Mouse (Mus musculus) heart, adult 8-10 months (tissue): ENCODE measurements around the gene Mien1. TPM values are rescaled to one million over a fixed set of nuclear protein-coding genes. Genes with fewer than 3 reads are reported as not detected.

Source experiments
- DNase-seq: peaks from one replicate; pipeline ENCODE4 v3.0.0; 2022; ENCODE audit warnings: low spot score
- total RNA-seq, 4 experiments: library from RNA; stranded (reverse); gene quantifications; 2 replicates each; pipeline ENCODE4 v1.2.4; 2022

Mien1 gene
- total RNA-seq, 4 experiments from 2014 or later = 66.9 to 78.4 (median 71.0) TPM

GRCm38 (mm10) chr11:98459860-98460259 lies 21.1 kb upstream of the Mien1 start:
- no peak for DNase-seq

GRCm38 (mm10) chr11:98459071-98459741 lies 20.4 kb upstream of the Mien1 start:
- no peak for DNase-seq

GRCm38 (mm10) chr11:98458121-98458990 lies 19.6 kb upstream of the Mien1 start:
- DNase-seq = no peak

DNA sequence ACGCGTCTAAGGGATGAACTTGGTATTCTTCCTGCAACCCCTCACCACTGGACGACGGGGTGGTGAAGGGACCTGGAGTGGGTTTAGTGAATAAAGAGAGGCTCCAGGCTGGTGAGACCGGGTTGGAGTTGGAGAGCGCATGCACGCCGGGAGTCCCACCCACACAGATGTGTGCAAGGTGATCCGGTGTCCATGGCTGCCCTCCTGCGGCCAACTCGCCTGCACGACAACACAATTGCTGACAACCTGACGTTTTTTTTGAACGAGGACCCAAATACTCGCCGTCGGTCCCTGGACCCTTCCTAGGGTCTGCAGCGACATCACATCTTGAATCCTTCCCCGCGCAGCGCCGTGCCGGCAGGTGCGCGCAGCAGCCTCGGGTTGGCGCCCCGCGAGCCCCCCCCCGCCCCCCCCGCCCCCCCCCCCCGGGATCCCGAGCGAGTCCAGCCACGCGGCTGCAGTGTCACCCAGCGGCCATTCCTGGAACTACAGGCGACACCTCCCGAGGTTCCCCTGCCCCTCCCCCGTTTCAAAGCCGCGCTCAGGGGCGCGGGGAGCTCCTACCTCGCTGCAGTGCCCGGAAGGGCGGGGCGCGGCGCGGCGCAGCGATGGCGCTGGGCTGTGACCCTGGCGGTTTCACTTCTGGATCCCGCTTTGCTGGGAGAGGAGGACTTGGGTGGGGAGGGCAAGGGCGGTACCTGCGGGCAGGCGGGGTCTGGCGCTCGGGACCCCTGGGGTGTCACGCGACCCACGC lies 18.8 kb upstream of the Mien1 start:
- peak; percentile 75 for DNase-seq

DNA sequence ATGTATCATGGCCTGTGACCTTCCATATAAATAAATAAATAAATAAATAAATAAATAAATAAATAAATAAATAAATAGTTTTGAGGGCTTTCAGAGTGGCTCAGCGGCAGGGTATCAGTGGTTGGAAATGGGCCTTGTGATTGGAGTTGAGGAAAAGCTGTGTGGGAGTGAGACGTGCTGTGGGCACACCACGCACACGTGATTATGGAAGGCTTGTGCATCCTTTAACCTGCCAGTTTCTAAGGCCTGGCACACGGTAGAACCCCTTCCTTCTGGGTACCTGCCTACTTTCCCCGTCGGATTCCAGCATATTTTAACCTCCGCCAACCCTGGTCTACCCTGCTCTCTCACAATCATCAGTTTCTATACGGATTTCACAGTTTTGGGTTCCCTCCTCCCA lies 18.2 kb upstream of the Mien1 start:
- no peak for DNase-seq

DNA sequence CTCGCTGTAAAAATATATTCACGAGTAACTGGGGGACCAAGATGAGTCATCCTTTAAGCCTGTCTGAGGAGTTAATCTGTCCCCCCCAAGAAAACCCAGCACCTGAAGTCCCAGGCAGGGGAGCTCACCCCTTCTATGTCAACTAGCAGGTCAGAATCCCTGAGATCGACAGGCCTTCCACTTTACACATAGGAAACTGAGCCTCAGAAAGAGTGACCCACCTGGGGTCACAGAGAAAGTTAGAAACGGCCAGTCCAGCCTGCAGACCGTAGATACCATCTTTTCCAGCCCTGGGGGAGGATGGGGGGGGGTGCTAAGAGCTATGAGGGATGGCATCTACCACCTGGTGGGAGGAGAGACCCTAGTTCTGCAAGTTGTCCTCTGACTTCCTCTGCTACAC lies 17.8 kb upstream of the Mien1 start:
- no peak for DNase-seq

DNA sequence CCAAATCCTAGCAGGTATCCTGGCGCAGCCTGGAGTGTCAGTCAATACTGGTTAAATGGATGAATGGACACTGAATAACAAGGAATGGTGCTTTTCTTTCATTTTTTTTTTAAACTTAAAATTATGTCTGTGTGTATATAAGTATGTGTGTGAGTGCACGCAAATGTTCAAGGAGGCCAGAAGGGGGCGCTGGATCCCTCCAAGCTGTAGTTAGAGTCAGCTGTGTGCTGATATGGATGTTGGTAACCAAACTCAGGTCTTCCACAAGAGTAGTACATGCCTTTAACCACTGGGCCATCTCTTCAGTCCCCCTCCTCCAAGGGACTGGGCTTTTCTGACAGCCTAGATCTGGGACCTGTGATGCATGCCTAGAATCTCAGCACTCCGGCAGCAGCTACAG lies 16.7 kb upstream of the Mien1 start:
- DNase-seq = no peak

- DNase-seq = no peak
These were observed 11.4 kb upstream of the Mien1 start for GRCm38 (mm10) chr11:98449921-98450771.

DNA sequence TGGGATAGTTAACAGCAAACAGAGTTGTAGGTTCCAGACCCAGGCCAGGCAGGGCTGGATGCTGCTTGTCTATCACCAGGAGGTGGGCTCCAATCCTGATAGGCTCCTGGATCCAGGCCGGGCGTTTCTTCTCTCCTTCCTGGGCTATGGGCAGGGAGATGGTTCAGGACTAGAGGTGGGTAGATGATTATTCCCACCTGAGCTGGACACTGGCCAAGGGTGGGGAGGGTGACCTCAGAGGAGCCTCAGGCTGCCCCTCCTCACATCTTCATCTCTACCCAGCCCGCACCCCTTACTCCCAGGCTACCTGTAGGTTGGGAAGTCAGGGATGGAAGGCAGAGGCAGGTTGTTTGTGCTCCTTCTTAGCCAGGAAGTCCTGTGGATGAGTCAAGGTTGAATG lies 10.6 kb upstream of the Mien1 start:
- DNase-seq = no peak

DNA sequence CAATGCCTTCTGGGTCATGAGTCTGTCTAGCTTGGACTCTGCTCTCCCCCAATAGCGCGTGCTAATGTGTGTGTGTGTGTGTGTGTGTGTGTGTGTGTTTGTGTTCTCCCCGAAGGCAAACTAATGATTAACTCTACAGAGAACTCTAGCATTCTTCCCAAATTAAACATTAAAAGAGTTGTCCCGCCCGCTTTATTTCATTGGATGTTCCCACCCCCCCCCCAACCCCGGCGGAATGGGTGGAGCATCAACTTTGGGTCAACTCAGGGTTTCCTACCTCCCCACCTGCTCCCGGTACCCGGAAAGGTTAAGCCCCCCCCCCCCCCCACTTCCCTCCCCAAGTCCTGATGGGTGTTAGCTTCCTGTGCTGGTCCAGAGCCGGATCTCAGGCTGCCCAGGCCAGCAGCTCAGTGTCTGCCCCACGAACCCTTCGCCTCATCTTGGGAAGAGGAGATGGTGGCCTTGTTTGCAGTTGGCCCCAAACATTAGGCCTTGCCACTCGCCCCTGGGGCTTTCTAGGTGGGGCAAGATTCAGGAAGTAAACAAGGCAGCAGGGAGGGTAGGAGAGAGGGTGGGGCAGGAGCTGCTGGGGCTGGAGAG lies 9.5 kb upstream of the Mien1 start:
- no peak for DNase-seq

DNA sequence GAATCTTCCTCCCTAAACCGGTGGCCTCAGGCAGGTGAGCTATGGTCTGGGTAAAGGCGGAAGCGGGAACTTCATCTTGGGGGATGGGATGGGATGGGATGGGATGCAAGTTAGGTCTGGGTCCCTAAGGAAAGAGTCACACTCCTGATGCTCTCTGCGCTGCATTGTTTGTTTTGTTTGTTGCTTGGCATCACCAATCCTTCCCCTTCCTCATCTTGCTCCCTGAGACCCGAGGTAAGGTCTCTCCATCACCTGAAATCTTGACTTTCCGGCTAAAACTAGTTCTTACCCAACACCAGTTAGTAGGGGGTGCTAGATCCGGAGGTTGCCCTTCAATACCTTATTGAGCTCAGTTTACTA lies 8.7 kb upstream of the Mien1 start:
- no peak for DNase-seq

DNA sequence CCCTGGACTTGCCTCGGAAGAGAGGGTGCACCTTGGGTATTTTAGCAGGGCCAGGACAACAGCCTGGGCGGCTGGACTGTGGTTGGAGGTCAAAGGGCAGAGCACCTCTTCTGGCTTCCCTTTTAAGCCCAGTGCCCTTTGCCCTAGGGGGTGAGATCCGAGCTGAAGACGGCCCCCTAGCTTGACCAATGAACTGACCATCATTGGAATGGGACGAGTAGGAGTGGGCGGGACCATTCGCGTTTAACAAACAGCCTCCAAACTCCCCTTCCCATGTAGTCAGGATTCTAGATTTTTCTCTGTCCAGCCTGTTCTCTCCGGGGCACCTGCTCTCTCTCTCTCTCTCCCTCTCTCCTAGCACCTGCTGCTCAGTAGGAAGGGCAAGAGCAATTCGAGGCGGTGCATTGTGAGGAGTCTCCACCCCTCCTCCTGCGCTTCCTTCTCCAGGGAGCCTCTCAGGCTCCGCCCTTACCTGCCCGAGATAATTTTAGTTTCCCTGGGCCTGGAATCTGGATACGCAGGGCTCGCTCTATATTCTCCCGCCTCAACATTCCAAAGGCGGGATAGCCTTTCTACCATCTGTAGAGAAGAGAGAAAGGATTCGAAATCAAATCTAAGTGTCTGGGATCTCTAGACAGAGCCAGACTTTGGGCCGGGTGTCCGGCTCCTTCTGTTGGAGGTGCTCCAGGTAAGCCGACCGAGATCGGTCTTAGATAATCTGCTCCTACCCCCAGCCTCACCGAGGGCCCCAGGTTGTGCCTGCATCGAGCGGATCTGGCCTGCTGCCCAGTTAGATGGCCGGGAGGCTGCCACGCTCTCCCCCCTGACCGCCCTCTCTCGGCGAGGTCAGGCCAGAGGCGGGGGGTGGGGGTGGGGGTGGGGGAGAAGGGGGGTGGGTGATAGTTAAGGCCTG lies 8.0 kb upstream of the Mien1 start:
- no peak for DNase-seq

DNA sequence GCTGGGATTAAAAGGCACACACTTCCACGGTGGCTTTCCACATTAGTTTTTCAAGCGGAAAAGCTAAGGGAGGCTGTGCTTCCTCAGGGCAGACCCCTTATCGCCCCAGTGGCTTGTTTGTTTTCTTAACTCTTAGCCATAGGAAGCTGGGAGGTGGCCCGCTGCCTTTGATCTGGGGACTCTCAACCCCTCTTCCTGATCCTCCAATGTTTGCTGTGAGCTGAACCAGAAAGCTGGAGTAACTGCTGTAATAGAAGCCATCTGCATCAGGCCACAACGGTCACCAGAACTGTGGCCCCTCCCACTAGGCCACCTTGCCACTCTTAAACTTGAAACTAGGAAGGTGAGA lies 7.4 kb upstream of the Mien1 start, which contains the start of gene Grb7:
Gene Grb7 (plus strand): TSS at position 182 of the 349 bp plus-strand sequence.
- DNase-seq = no peak

GRCm38 (mm10) chr11:98445679-98446078 lies 6.9 kb upstream of the Mien1 start:
- DNase-seq = no peak

DNA sequence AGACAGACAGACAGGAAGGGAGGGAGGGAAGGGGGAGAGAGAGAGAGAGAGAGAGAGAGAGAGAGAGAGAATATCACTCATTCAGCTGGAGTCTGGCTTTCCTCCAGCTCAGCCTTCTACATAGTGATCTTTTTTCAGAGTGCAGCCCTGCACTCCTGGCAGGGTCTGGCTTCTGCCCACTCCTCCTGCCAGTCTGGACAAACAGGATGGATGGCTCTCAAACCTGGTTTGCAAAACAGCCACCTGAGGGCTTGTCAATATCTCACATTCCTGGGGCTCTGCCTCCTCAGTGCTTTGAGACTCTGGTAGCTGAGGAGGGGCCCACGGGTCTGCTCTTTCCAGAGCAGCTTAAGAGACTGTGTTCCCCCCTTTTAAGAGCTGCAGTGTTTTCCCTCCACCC lies 6.4 kb upstream of the Mien1 start:
- DNase-seq = no peak

DNA sequence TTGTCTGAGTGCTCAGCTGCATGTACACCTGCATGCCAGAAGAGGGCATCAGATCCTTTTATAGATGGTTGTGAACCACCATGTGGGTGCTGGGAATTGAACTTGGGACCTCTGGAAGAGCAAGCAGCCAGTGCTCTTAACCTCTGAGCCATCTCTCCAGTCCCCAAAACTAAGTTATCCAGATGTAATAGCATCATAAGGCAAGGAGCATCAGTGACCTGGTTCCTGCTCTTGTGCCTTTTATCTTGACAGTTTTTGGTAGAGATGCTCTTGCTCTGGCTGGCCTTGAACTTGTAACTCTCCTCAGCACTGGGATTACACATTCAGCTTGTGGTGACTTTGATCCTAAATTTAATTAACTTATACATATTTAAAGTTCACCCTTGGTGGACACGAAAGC lies 4.9 kb upstream of the Mien1 start:
- no peak for DNase-seq

DNA sequence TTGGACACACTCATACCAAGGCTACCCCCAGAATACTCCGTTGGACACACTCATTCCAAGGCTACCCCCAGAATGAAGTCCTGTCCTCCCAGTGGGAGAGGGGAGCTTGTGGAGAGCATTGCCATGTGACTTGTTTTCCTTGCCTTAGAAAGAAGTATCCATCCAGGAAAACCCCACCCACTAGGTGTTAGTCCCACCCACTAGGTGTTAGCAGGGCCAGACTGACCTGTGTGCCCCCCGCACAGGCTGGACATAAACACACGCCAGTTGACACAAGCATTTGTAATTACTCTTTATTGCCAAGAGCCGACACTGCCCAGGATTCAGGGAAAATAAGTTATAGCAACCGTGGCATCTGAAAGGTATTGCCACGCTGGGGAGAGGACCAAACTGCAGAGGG lies 1.4 kb downstream of the Mien1 start:
- no peak for DNase-seq

DNA sequence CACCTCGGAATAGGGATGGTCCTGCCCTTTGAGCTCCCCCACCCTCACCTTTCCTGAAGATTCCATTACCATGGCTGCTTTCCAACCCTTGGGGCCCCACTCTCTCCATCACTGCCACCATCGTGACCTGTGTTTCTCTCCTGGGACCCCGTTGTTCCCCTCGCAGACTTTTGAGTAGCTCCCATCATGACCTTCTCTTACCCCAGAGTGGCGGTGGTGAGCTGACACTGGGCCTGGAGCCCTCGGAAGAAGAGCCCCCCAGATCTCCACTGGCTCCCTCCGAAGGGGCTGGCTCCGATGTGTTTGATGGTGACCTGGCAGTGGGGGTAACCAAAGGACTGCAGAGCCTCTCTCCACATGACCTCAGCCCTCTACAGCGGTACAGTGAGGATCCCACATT lies 3.1 kb downstream of the Mien1 start:
- DNase-seq = no peak

DNA sequence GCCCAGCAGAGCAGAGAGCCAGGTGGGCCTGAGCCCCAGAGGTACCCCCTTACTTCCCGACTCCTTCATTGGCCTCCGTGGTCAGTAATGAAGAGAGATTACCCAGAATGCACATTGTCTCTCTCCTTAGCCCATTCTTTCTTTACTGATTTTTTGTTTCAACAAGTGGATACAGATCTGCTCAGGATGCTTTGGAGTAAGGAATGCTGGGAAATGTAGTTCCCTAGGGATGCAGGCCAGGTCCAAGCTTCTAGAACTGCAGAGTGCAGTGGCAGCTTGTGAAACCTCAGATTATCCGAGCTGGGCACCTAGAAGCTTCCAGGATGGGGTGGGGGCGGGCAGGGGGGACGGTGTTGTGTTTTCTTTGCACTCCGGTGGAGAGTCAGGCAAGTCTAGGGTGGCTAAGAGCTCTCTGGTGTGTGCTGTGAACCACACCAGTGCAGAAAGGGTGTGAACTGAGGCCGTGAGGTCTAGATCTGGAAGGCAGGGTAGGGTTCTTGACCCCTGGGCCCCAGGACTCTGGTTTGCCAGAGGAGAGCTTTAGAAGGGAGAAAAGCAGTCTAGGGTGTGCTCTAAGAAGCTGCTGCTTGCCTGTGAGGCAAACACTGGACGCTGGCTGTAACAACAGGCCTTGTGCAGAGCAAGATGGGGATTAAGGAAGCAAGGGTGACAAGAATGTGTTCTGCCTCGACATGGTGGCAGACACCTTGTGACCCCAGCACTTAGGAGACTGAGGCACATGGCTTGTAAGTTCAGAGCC lies 6.9 kb downstream of the Mien1 start:
- no peak for DNase-seq
